Mouse (Mus musculus): ENCODE measurements around the gene Ell. TPM values are rescaled to one million over a fixed set of nuclear protein-coding genes. Genes with fewer than 3 reads are reported as not detected.
A peak's percentile ranks its signal among the peaks of the same experiment; 100 is the strongest.
"Not testable (repeated sequence)": the region's sequence is repeated elsewhere in the genome, so short reads cannot be mapped to it uniquely, and the experiment has no call there.

The Ell gene
- total RNA-seq, 2 experiments from 2014 or later, result 2.8 to 10.5 TPM

GRCm38 (mm10) chr8:70505698-70506327, 33.4 kb upstream of the Ell start:
- ATAC-seq (replicated peaks; ENCODE audit: low FRiP score, poor library complexity, severe bottlenecking), result no peak

- ATAC-seq (replicated peaks; ENCODE audit: low FRiP score, poor library complexity, severe bottlenecking), result peak; percentile 57
Observed at GRCm38 (mm10) chr8:70506328-70507026, 32.8 kb upstream of the Ell start, which contains the start of gene Rex1bd. Gene Rex1bd, minus strand, starts transcription at chr8:70506752.

- no peak for ATAC-seq (replicated peaks; ENCODE audit: low FRiP score, poor library complexity, severe bottlenecking)
Observed at GRCm38 (mm10) chr8:70507027-70507393, 32.2 kb upstream of the Ell start.

- no peak for ATAC-seq (replicated peaks; ENCODE audit: low FRiP score, poor library complexity, severe bottlenecking)
Observed at GRCm38 (mm10) chr8:70509281-70509952, 29.8 kb upstream of the Ell start.

- peak; percentile 84 for ATAC-seq (replicated peaks; ENCODE audit: low FRiP score, poor library complexity, severe bottlenecking)
Observed at GRCm38 (mm10) chr8:70510228-70510915, 28.9 kb upstream of the Ell start, which contains the start of gene Uba52. Gene Uba52, minus strand, starts transcription at chr8:70510801.

- not testable (repeated sequence) for ATAC-seq (replicated peaks; ENCODE audit: low FRiP score, poor library complexity, severe bottlenecking)
Observed at GRCm38 (mm10) chr8:70511174-70511573, 28.1 kb upstream of the Ell start.

- ATAC-seq (replicated peaks; ENCODE audit: low FRiP score, poor library complexity, severe bottlenecking), result no peak
Observed at GRCm38 (mm10) chr8:70511770-70512169, 27.5 kb upstream of the Ell start.

GRCm38 (mm10) chr8:70512253-70512903, 26.9 kb upstream of the Ell start:
- ATAC-seq (replicated peaks; ENCODE audit: low FRiP score, poor library complexity, severe bottlenecking), result no peak

- ATAC-seq (replicated peaks; ENCODE audit: low FRiP score, poor library complexity, severe bottlenecking), result no peak
Observed at GRCm38 (mm10) chr8:70513441-70513840, 25.8 kb upstream of the Ell start.

- no peak for ATAC-seq (replicated peaks; ENCODE audit: low FRiP score, poor library complexity, severe bottlenecking)
Observed at GRCm38 (mm10) chr8:70517940-70518643, 21.2 kb upstream of the Ell start.

GRCm38 (mm10) chr8:70519043-70519442, 20.2 kb upstream of the Ell start:
- ATAC-seq (replicated peaks; ENCODE audit: low FRiP score, poor library complexity, severe bottlenecking), result no peak

GRCm38 (mm10) chr8:70519606-70520005, 19.7 kb upstream of the Ell start:
- no peak for ATAC-seq (replicated peaks; ENCODE audit: low FRiP score, poor library complexity, severe bottlenecking)

GRCm38 (mm10) chr8:70522592-70523403, 16.5 kb upstream of the Ell start:
- peak; percentile 87 for ATAC-seq (replicated peaks; ENCODE audit: low FRiP score, poor library complexity, severe bottlenecking)

- ATAC-seq (replicated peaks; ENCODE audit: low FRiP score, poor library complexity, severe bottlenecking), result peak; percentile 41
Observed at GRCm38 (mm10) chr8:70527111-70527511, 12.1 kb upstream of the Ell start.

- peak; percentile 81 for ATAC-seq (replicated peaks; ENCODE audit: low FRiP score, poor library complexity, severe bottlenecking)
Observed at GRCm38 (mm10) chr8:70527512-70528181, 11.6 kb upstream of the Ell start, which contains the start of the genes Fkbp8 and Kxd1. Gene Fkbp8, plus strand, starts transcription at chr8:70527724. Gene Kxd1, minus strand, starts transcription at chr8:70527956.

- ATAC-seq (replicated peaks; ENCODE audit: low FRiP score, poor library complexity, severe bottlenecking), result no peak
Observed at GRCm38 (mm10) chr8:70528182-70528797, 11.0 kb upstream of the Ell start.

GRCm38 (mm10) chr8:70529299-70529698, 10.0 kb upstream of the Ell start:
- no peak for ATAC-seq (replicated peaks; ENCODE audit: low FRiP score, poor library complexity, severe bottlenecking)
